Mouse (Mus musculus) forebrain, embryonic 10.5 days (tissue): ENCODE measurements around the gene Vps37d. TPM values are rescaled to one million over a fixed set of nuclear protein-coding genes. Genes with fewer than 3 reads are reported as not detected.

ENCODE experiments used
- DNase-seq: peaks from one replicate; pipeline ENCODE4 v3.0.0-alpha.2; 2017; ENCODE audit warnings: low spot score; ENCODE audit errors: extremely low spot score
- H3K27ac ChIP-seq: fragments of 300-500 bp; sonication (generic); 2 replicates; pipeline ENCODE4 v1.5.1; 2016; ENCODE audit warnings: mild to moderate bottlenecking
- H3K27me3 ChIP-seq: fragments of 300-500 bp; sonication (generic); 2 replicates; pipeline ENCODE4 v1.6.1; 2016; ENCODE audit warnings: mild to moderate bottlenecking; ENCODE audit not compliant: poor library complexity, severe bottlenecking
- H3K36me3 ChIP-seq: fragments of 300-500 bp; sonication (generic); replicated peaks from 2 replicates; pipeline ENCODE4 v1.6.1; 2016; ENCODE audit warnings: mild to moderate bottlenecking, moderate library complexity
- H3K4me1 ChIP-seq: fragments of 300-500 bp; sonication (generic); 2 replicates; pipeline ENCODE4 v1.6.1; 2016
- H3K4me3 ChIP-seq: fragments of 300-500 bp; sonication (generic); 2 replicates; pipeline ENCODE4 v1.5.1; 2016; ENCODE audit warnings: mild to moderate bottlenecking, moderate library complexity
- H3K9me3 ChIP-seq: fragments of 300-500 bp; sonication (generic); 2 replicates; pipeline ENCODE4 v1.6.1; 2016; ENCODE audit warnings: mild to moderate bottlenecking, moderate library complexity
- WGBS: fragments of 180-500 bp; shearing (Covaris S2); methylation state at CpG from one replicate; pipeline ENCODE4 v1.1.7; 2016; 5-methylcytosine and 5-hydroxymethylcytosine counted together
- polyA plus RNA-seq: library from polyadenylated mRNA; unstranded; fragments of >200 nt; fragmentation: Nextera tagmentation; extraction: Ambion mirVana; gene quantifications from 2 replicates; pipeline ENCODE4 v1.2.1, GENCODE M21; 2016

The Vps37d gene
- polyA plus RNA-seq, 1 experiment from 2014 or later = 7.7 TPM

- 69% methylated on average over 11 of the region's 11 CpGs for WGBS
- Histone ChIP-seq H3K27me3 (peaks cover 54% of the 10 kb centered on the region), H3K4me1 (peaks cover 23% of the 10 kb centered on the region), H3K9me3 (no peaks in the 10 kb centered on the region), H3K36me3 (no peaks in the 10 kb centered on the region), H3K4me3 (no peak overlapping the region), H3K27ac (no peak overlapping the region)
- no peak for DNase-seq
Measured at GRCm38 (mm10) chr5:135103999-135104660, 26.1 kb upstream of the Vps37d start.

- H3K27ac ChIP-seq = no peak overlapping the region
- 68% methylated on average over 1 of the region's 1 CpGs for WGBS
- H3K4me3 ChIP-seq = no peak overlapping the region
- H3K36me3 ChIP-seq = no peaks in the 10 kb centered on the region
- peaks cover 23% of the 10 kb centered on the region for H3K27me3 ChIP-seq
- no peaks in the 10 kb centered on the region for H3K9me3 ChIP-seq
- no peaks in the 10 kb centered on the region for H3K4me1 ChIP-seq
- no peak for DNase-seq
Measured at GRCm38 (mm10) chr5:135100981-135101380, 22.9 kb upstream of the Vps37d start.

GRCm38 (mm10) chr5:135089653-135090052 is 11.6 kb upstream of the Vps37d start, which contains the start of gene Mlxipl:
Mlxipl (plus strand) TSS chr5:135089890.
- peak within 1 kb of the TSS; percentile 31 for H3K27ac ChIP-seq
- H3K4me1 ChIP-seq = peaks cover 10% of the 10 kb centered on the region
- DNase-seq = no peak
- H3K4me3 ChIP-seq = peak within 1 kb of the TSS; percentile 41
- WGBS = 3% methylated on average over 39 of the region's 39 CpGs
- peaks cover 68% of the 10 kb centered on the region for H3K27me3 ChIP-seq
- H3K36me3 ChIP-seq = no peaks in the 10 kb centered on the region
- no peaks in the 10 kb centered on the region for H3K9me3 ChIP-seq

GRCm38 (mm10) chr5:135086871-135087270 is 8.8 kb upstream of the Vps37d start:
- Histone ChIP-seq H3K9me3 (no peaks in the 10 kb centered on the region), H3K27me3 (peaks cover 53% of the 10 kb centered on the region), H3K36me3 (no peaks in the 10 kb centered on the region), H3K27ac (no peak overlapping the region), H3K4me1 (peaks cover 17% of the 10 kb centered on the region), H3K4me3 (no peak overlapping the region)
- 59% methylated on average over 4 of the region's 4 CpGs for WGBS
- DNase-seq = no peak

- Histone ChIP-seq H3K9me3 (no peaks in the 10 kb centered on the region), H3K4me3 (no peak overlapping the region), H3K27me3 (peaks cover 16% of the 10 kb centered on the region), H3K4me1 (peaks cover 30% of the 10 kb centered on the region), H3K36me3 (peaks cover 10% of the 10 kb centered on the region), H3K27ac (no peak overlapping the region)
- no peak for DNase-seq
- WGBS = 90% methylated on average over 5 of the region's 5 CpGs
Measured at GRCm38 (mm10) chr5:135080539-135080938, 2.5 kb upstream of the Vps37d start.

GRCm38 (mm10) chr5:135079578-135079977 is 1.5 kb upstream of the Vps37d start:
- no peak overlapping the region for H3K27ac ChIP-seq
- 95% methylated on average over 2 of the region's 2 CpGs for WGBS

GRCm38 (mm10) chr5:135078482-135078810 is 380 bp upstream of the Vps37d start:
- DNase-seq = no peak
- H3K4me3 ChIP-seq = peak overlapping the region; percentile 98
- H3K27me3 ChIP-seq = peaks cover 16% of the 10 kb centered on the region
- H3K9me3 ChIP-seq = no peaks in the 10 kb centered on the region
- H3K4me1 ChIP-seq = peaks cover 38% of the 10 kb centered on the region
- peaks cover 23% of the 10 kb centered on the region for H3K36me3 ChIP-seq
- H3K27ac ChIP-seq = peak overlapping the region; percentile 96
- 3% methylated on average over 11 of the region's 11 CpGs for WGBS

More at GRCm38 (mm10) chr5:135079578-135079977, 1.5 kb upstream of the Vps37d start:
- DNase-seq = no peak
- peaks cover 15% of the 10 kb centered on the region for H3K36me3 ChIP-seq
- H3K4me3 ChIP-seq = no peak overlapping the region
- H3K27me3 ChIP-seq = peaks cover 16% of the 10 kb centered on the region
- no peaks in the 10 kb centered on the region for H3K9me3 ChIP-seq
- H3K4me1 ChIP-seq = peaks cover 30% of the 10 kb centered on the region

GRCm38 (mm10) chr5:135076931-135077505 is 1.0 kb downstream of the Vps37d start:
- H3K9me3 ChIP-seq = no peaks in the 10 kb centered on the region
- 25% methylated on average over 14 of the region's 14 CpGs for WGBS
- H3K27me3 ChIP-seq = peaks cover 16% of the 10 kb centered on the region
- peaks cover 37% of the 10 kb centered on the region for H3K36me3 ChIP-seq
- peak; percentile 55 for DNase-seq
- H3K27ac ChIP-seq = peak overlapping the region; percentile 96
- H3K4me3 ChIP-seq = peak overlapping the region; percentile 98
- peaks cover 41% of the 10 kb centered on the region for H3K4me1 ChIP-seq

GRCm38 (mm10) chr5:135076368-135076767 is 1.7 kb downstream of the Vps37d start:
- no peak for DNase-seq
- H3K27ac ChIP-seq = 0 out of 2 replicates have a peak overlapping the region, but pooled peaks have one; percentile 66
- H3K4me3 ChIP-seq = no peak overlapping the region
- WGBS = 92% methylated on average over 14 of the region's 14 CpGs
- H3K36me3 ChIP-seq = peaks cover 41% of the 10 kb centered on the region
- peaks cover 16% of the 10 kb centered on the region for H3K27me3 ChIP-seq
- peaks cover 41% of the 10 kb centered on the region for H3K4me1 ChIP-seq
- H3K9me3 ChIP-seq = no peaks in the 10 kb centered on the region

- peaks cover 16% of the 10 kb centered on the region for H3K27me3 ChIP-seq
- no peaks in the 10 kb centered on the region for H3K9me3 ChIP-seq
- H3K36me3 ChIP-seq = peaks cover 41% of the 10 kb centered on the region
- 71% methylated on average over 4 of the region's 4 CpGs for WGBS
- H3K4me1 ChIP-seq = peaks cover 41% of the 10 kb centered on the region
- H3K4me3 ChIP-seq = no peak overlapping the region
- H3K27ac ChIP-seq = no peak overlapping the region
- DNase-seq = no peak
Measured at GRCm38 (mm10) chr5:135075655-135076054, 2.4 kb downstream of the Vps37d start.

- Histone ChIP-seq H3K9me3 (no peaks in the 10 kb centered on the region), H3K4me1 (peaks cover 40% of the 10 kb centered on the region), H3K27ac (peak overlapping the region; percentile 72), H3K27me3 (no peaks in the 10 kb centered on the region; the same call in none of the 2 replicates), H3K4me3 (peak overlapping the region; percentile 32), H3K36me3 (peaks cover 42% of the 10 kb centered on the region)
- DNase-seq = no peak
- whole genome bisulfite sequencing = 17% methylated on average over 26 of the region's 26 CpGs
Measured at GRCm38 (mm10) chr5:135073349-135074150, 4.5 kb downstream of the Vps37d start.

GRCm38 (mm10) chr5:135072720-135073119 is 5.3 kb downstream of the Vps37d start:
- WGBS = 62% methylated on average over 6 of the region's 6 CpGs
- no peak overlapping the region; the same call in 1 of the 2 replicates for H3K4me3 ChIP-seq
- H3K9me3 ChIP-seq = no peaks in the 10 kb centered on the region
- H3K4me1 ChIP-seq = peaks cover 35% of the 10 kb centered on the region
- DNase-seq = no peak
- peaks cover 50% of the 10 kb centered on the region for H3K36me3 ChIP-seq
- peak overlapping the region; percentile 72; the same call in 1 of the 2 replicates for H3K27ac ChIP-seq
- H3K27me3 ChIP-seq = no peaks in the 10 kb centered on the region; the same call in none of the 2 replicates
